Mouse (Mus musculus) large intestine, adult 2 months (tissue): Measurements from ENCODE around the gene Dnal4. TPM values are rescaled to one million over a fixed set of nuclear protein-coding genes. Genes with fewer than 3 reads are reported as not detected.

Source experiments
- DNase-seq: peaks from one replicate; pipeline ENCODE4 v3.0.0-alpha.2; 2012; ENCODE audit warnings: low read depth, low spot score
- WGBS: fragments of 180-500 bp; shearing (Covaris S2); methylation state at CpG from one replicate; pipeline ENCODE4 v1.1.7; 2018; 5-methylcytosine and 5-hydroxymethylcytosine counted together
- polyA plus RNA-seq: library from polyadenylated mRNA; depleted of rRNA; stranded (reverse); fragments of >200 nt; gene quantifications from 2 replicates; pipeline ENCODE4 v1.2.3, GENCODE M21; 2012

The Dnal4 gene
- polyA plus RNA-seq, 1 experiment = 21.3 TPM

DNA sequence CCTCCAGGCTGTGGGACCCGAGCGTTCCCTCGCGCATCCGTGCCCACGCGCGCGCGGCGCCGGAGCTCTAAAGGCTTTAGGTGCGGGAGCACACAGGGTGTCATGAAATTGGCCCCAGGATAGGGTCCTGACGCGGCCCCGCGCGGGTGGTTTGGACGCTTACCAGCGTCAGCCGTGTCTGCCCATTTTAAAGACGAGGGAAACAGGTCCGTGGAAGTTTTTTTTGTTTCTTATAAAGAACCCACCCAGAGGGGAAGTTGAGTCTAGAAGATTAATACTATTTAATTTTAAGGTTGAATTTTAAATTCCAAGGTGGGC lies 35.0 kb downstream of the Dnal4 start:
- under 1% methylated on average over 23 of the region's 23 CpGs for WGBS
- DNase-seq = no peak

GRCm38 (mm10) chr15:79741921-79742705 lies 35.5 kb downstream of the Dnal4 start, which contains the start of gene Sun2:
TSS of gene Sun2 (minus strand) at chr15:79742536.
- peak; percentile 55 for DNase-seq
- WGBS = under 1% methylated on average over 93 of the region's 93 CpGs

- DNase-seq = peak; percentile 24
- under 1% methylated on average over 14 of the region's 14 CpGs for WGBS
Observed at GRCm38 (mm10) chr15:79741173-79741858, 36.3 kb downstream of the Dnal4 start.

DNA sequence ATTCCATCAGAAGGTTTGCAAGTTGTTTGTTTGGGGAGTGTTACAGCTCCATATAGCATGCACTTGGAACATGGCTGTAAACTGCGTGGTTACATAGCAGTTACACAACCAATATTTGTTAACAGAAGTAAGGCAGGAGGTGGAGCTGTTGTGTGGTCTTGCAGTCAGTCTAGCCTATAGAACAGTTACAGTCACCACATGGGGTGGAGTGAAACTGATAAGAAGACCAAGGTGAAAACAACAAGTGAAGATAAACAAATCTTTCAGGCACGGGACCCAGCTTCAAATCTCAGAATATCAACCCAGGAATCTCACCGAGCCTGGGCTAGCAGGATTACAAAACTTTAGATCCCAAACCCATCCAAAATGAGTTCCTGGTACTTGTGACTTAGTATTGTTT lies 36.9 kb downstream of the Dnal4 start:
- WGBS = 39% methylated on average over 3 of the region's 3 CpGs
- no peak for DNase-seq

DNA sequence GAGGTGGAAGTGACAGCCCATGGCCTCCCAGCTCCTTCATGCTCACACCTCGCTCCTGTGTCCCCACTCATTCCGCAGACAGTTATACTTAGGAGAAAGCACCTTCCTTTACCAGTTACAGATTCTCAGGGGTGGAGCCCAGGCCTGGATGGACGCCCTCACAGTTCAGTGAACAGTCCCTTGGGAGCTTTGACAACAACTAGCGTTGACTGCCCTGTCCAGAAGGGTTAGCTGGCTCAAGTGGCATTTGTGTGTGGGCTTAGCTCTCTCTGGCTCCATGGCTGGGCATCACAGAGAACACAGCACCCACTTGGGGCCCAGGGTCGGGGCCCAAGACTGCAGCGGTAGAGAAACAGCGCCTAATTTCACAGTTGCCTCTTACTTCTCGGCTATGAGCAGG lies 43.3 kb downstream of the Dnal4 start:
- 87% methylated on average over 8 of the region's 8 CpGs for WGBS
- DNase-seq = no peak

DNA sequence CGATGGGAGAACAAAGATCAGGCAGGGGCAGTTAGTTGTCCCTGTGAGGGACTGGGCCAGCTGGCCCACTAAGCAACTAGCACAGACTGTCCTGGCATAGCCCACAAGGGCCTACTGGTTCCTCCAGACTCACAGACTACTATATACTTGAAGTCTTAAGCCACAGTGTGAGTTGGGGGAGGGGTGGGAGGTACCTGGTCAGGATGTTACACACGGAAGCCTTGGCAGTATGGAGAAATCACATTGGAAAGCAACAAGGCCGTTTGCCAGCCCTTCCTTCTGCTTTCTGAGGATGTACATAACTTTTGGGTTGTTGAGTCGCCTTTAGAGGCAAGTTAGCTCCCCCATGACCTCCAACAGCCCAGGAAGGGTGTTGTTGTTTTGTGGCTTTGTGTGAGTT lies 44.0 kb downstream of the Dnal4 start:
- DNase-seq = no peak
- 74% methylated on average over 4 of the region's 4 CpGs for WGBS

DNA sequence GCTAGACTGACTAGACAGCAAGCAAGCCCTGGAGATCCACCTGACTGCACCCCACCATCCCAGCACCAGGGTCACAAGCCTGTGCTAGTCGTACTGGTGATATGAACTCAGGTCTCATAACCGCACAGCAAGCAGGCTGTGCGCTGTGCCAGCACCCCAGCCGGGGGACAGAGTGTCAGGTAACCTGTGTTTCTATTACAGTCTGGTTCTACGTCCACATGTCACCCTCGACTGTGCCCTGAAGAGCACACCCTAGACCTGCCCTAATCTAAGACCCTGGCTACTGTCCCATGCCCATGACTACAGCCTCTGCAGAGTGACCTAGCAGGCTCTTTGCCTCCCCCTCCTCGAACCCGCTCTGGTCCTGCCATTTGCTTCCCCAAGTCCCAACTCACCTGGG lies 44.5 kb downstream of the Dnal4 start:
- no peak for DNase-seq
- 96% methylated on average over 8 of the region's 8 CpGs for WGBS

DNA sequence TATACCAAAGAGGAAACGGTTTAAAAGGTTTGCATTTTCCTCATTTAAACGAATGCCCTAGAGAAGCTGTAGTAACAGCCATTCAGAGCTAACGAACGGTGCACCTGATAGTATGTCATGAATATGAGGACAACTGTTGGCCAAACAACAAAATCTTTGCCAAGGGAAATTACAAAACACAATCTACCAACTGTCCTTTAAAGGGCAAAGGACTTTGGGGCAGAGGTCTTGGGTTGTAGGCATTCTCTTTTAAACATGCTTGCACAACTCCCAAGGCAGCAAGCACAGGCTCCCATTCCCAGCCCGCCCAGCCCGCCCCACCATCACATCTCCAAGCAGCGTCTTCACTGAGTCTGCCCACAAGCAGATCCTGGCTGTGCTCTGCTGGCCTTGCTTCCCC lies 46.1 kb downstream of the Dnal4 start:
- 93% methylated on average over 7 of the region's 7 CpGs for WGBS
- no peak for DNase-seq

DNA sequence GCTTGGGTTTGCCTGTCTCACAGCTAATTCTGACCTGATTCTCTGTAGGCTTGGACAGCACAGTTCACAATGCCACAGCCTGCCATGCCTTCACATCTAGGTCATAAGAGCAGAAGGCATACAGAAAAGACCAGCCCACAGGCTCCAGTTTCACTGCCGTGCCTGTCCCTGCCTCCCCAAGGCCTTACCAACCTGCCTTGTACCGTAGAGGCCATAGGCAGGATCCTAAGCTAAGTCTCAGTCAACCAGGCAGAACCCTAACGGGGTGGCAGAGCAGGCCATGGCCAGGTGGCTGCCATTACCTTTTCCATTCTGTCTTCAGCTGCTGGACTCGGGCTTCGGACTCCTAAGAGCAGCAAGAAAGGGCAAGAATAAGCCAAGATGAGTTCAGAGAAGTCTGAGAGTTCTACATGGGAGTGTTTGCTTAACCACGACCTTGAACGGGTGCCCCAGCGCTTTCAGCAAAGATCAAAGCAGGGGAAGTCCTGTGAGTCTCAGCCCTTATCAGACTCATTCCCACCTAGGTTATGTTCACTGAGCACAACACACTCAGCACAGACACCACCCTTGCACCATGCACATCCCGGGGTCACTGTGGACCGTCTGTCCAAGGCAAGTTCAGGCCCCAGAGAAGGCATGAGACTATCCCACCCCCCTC lies 48.8 kb downstream of the Dnal4 start:
- 54% methylated on average over 10 of the region's 10 CpGs for WGBS

GRCm38 (mm10) chr15:79728311-79728710 lies 49.3 kb downstream of the Dnal4 start:
- WGBS = 87% methylated on average over 5 of the region's 5 CpGs
- DNase-seq = no peak

More for the DNA sequence above, 48.8 kb downstream of the Dnal4 start:
- no peak for DNase-seq

- no peak for DNase-seq
- WGBS = 96% methylated on average over 6 of the region's 6 CpGs
Observed at GRCm38 (mm10) chr15:79727840-79728239, 49.8 kb downstream of the Dnal4 start.

DNA sequence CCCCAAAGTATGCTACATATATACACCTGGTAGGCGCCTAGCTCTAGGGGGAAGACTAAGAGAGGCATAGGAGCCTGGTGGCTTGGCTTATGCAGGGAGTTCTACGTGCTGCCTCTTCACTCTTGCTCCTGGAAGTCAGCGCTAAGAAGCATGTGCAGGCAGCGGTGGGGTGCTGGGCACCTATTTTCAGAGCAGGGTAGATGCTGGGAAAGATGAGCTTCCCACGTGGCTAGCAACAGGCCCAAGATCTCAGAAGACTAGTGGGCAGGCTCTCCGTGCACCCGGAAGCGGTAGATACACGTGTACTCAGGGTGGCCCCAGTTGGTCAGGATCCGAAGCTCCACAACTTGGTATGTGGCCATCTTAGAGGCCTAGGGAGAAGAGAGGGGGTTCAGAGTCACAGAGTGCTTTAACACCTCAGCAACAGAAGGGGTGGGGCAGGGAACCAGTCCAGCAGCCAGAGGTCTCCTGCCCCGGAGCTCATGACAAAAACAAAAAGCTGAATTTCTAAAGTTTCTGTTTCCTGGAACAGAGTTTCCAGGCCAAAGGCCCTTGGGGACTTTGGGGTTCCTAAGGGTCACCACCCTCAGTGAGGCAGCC lies 52.4 kb downstream of the Dnal4 start:
- 84% methylated on average over 11 of the region's 11 CpGs for WGBS
- no peak for DNase-seq

GRCm38 (mm10) chr15:79723439-79723838 lies 54.2 kb downstream of the Dnal4 start:
- WGBS = 36% methylated on average over 1 of the region's 1 CpGs
- DNase-seq = no peak

DNA sequence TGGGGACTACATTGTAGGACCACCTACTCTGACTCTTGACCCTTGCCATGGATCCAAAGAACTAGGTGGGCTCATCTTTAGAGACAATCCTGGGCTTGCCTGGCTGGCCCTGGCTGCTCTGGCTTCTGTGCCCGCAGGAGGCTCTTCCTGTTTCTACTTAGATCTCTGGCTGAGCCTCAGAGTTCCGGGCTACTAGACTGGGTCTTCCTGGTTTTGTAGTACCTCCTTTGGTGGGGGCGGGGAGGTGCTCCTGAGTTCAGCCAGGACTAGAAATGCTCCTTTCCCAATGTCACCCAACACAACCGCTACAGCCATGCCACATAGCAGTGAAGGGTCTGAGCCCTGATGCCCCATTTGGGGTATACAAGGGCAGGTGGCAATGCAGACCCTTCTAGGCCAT lies 56.9 kb downstream of the Dnal4 start:
- 83% methylated on average over 4 of the region's 4 CpGs for WGBS
- DNase-seq = no peak

- no peak for DNase-seq
- 89% methylated on average over 8 of the region's 8 CpGs for WGBS
Observed at GRCm38 (mm10) chr15:79720267-79720666, 57.4 kb downstream of the Dnal4 start.

DNA sequence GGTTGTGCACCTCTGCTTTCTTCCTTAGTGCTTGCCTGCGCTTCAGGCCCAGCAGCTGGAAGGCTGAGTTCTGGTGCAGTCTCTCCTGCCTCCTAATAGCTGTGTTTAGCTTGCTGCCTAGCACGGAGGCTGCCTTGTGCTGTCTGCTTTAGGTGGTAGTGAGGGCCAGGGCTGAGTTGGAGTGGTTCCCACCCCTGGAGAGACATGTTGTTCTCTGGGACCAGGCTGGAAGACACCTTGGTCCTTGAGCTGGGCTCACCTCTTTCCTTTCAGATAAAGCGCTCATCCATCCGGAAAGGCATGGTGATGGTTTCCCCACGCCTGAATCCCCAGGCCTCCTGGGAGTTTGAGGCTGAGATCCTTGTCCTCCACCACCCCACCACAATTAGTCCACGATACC lies 60.9 kb downstream of the Dnal4 start:
- no peak for DNase-seq
- 94% methylated on average over 6 of the region's 6 CpGs for WGBS

- 95% methylated on average over 7 of the region's 7 CpGs for WGBS
- DNase-seq = no peak
Observed at GRCm38 (mm10) chr15:79715646-79716045, 62.0 kb downstream of the Dnal4 start.
